Mouse (Mus musculus): ENCODE data around the gene Rhox9. TPM values are rescaled to one million over a fixed set of nuclear protein-coding genes. Genes with fewer than 3 reads are reported as not detected.
"Not testable (repeated sequence)": the region's sequence is repeated elsewhere in the genome, so short reads cannot be mapped to it uniquely, and the experiment has no call there.

Gene Rhox9
- polyA plus RNA-seq (2012) = not detected in 2 replicates

GRCm38 (mm10) chrX:37901670-37902069, at the start of gene Rhox9:
Rhox9 (minus strand) TSS chrX:37901770.
- TF ChIP-seq GATA1 (IDR thresholded peaks at IDR 0.05; ENCODE audit: low read length) = not testable (repeated sequence)

- no peak for TF ChIP-seq GATA1 (IDR thresholded peaks at IDR 0.05; ENCODE audit: low read length)
Observed at GRCm38 (mm10) chrX:37916311-37916710, 14.7 kb upstream of the Rhox9 start.

GRCm38 (mm10) chrX:37908581-37908980, 7.0 kb upstream of the Rhox9 start:
- TF ChIP-seq GATA1 (IDR thresholded peaks at IDR 0.05; ENCODE audit: low read length) = no peak

GRCm38 (mm10) chrX:37903727-37904126, 2.2 kb upstream of the Rhox9 start:
- TF ChIP-seq GATA1 (IDR thresholded peaks at IDR 0.05; ENCODE audit: low read length) = no peak

GRCm38 (mm10) chrX:37897132-37897531, 4.4 kb downstream of the Rhox9 start, which contains the start of gene Rhox7b:
Rhox7b (minus strand) TSS chrX:37897232.
- TF ChIP-seq GATA1 (IDR thresholded peaks at IDR 0.05; ENCODE audit: low read length) = not testable (repeated sequence)

- no peak for TF ChIP-seq GATA1 (IDR thresholded peaks at IDR 0.05; ENCODE audit: low read length)
Observed at GRCm38 (mm10) chrX:37878844-37879243, 22.7 kb downstream of the Rhox9 start, which contains the start of gene Rhox8. Rhox8 (minus strand) TSS chrX:37878944.

GRCm38 (mm10) chrX:37871641-37872040, 29.9 kb downstream of the Rhox9 start:
- TF ChIP-seq GATA1 (IDR thresholded peaks at IDR 0.05; ENCODE audit: low read length) = no peak

Other genes starting within 250 kb of the Rhox9 start
- not detected in 2 replicates for gene Rhox3h, start 233.0 kb downstream of the Rhox9 start, polyA plus RNA-seq (2012)
- gene Rhox2h, start 228.5 kb downstream of the Rhox9 start, polyA plus RNA-seq (2012) = 0.17 and 0.24 TPM in 2 replicates
- 1.1 and 1.5 TPM in 2 replicates for gene Rhox5, start 96.9 kb downstream of the Rhox9 start, polyA plus RNA-seq (2012)
- not detected in 2 replicates for gene Rhox6, start 74.9 kb downstream of the Rhox9 start, polyA plus RNA-seq (2012)
- not detected in 2 replicates for gene Rhox7a, start 70.1 kb downstream of the Rhox9 start, polyA plus RNA-seq (2012)
- gene Rhox8, start 22.8 kb downstream of the Rhox9 start, polyA plus RNA-seq (2012) = not detected in 2 replicates
- gene Rhox7b, start 4.5 kb downstream of the Rhox9 start, polyA plus RNA-seq (2012) = not detected in 2 replicates
- gene Btg1-ps1, start 117.0 kb upstream of the Rhox9 start, polyA plus RNA-seq (2012) = not detected in 2 replicates
- gene Btg1-ps2, start 141.3 kb upstream of the Rhox9 start, polyA plus RNA-seq (2012) = not detected in 2 replicates
- not detected in 2 replicates for gene Rhox10, start 164.7 kb upstream of the Rhox9 start, polyA plus RNA-seq (2012)
- not detected in 2 replicates for gene Rhox11, start 183.4 kb upstream of the Rhox9 start, polyA plus RNA-seq (2012)
- not detected in 2 replicates for gene Rhox12, start 209.1 kb upstream of the Rhox9 start, polyA plus RNA-seq (2012)
- not detected in 2 replicates for gene Rhox13, start 219.4 kb upstream of the Rhox9 start, polyA plus RNA-seq (2012)

Data from G1E-ER4 (cell line).